Mouse (Mus musculus) lung, postnatal 25 days (tissue): ENCODE measurements around the gene Gm20388.

Source experiments
- DNase-seq: peaks from one replicate; pipeline ENCODE4 v3.0.0; 2022; ENCODE audit warnings: low spot score

Gm20388 gene

GRCm38 (mm10) chr8:123819683-123820610 lies 3909.3 kb downstream of the Gm20388 start:
- DNase-seq, result no peak

- DNase-seq, result no peak
Observed at GRCm38 (mm10) chr8:123820780-123821179, 3910.1 kb downstream of the Gm20388 start.

GRCm38 (mm10) chr8:123823111-123823510 lies 3912.5 kb downstream of the Gm20388 start:
- no peak for DNase-seq

GRCm38 (mm10) chr8:123823532-123824123 lies 3913.0 kb downstream of the Gm20388 start:
- DNase-seq, result no peak

GRCm38 (mm10) chr8:123826001-123826400 lies 3915.4 kb downstream of the Gm20388 start:
- DNase-seq, result no peak

- no peak for DNase-seq
Observed at GRCm38 (mm10) chr8:123826758-123827157, 3916.1 kb downstream of the Gm20388 start.

- DNase-seq, result no peak
Observed at GRCm38 (mm10) chr8:123827523-123827922, 3916.9 kb downstream of the Gm20388 start.

- peak; percentile 57 for DNase-seq
Observed at GRCm38 (mm10) chr8:123832757-123833156, 3922.1 kb downstream of the Gm20388 start.

GRCm38 (mm10) chr8:123835451-123835850 lies 3924.8 kb downstream of the Gm20388 start:
- peak; percentile 36 for DNase-seq

GRCm38 (mm10) chr8:123836354-123836753 lies 3925.7 kb downstream of the Gm20388 start:
- no peak for DNase-seq

GRCm38 (mm10) chr8:123838496-123838895 lies 3927.9 kb downstream of the Gm20388 start:
- DNase-seq, result no peak

- no peak for DNase-seq
Observed at GRCm38 (mm10) chr8:123840578-123841345, 3930.1 kb downstream of the Gm20388 start.

GRCm38 (mm10) chr8:123842086-123842485 lies 3931.4 kb downstream of the Gm20388 start:
- DNase-seq, result no peak

- DNase-seq, result no peak
Observed at GRCm38 (mm10) chr8:123844341-123844740, 3933.7 kb downstream of the Gm20388 start.

- DNase-seq, result no peak
Observed at GRCm38 (mm10) chr8:123845114-123845513, 3934.5 kb downstream of the Gm20388 start.

- DNase-seq, result no peak
Observed at GRCm38 (mm10) chr8:123845991-123846390, 3935.3 kb downstream of the Gm20388 start.

- no peak for DNase-seq
Observed at GRCm38 (mm10) chr8:123846509-123846908, 3935.9 kb downstream of the Gm20388 start.

- DNase-seq, result no peak
Observed at GRCm38 (mm10) chr8:123847546-123847945, 3936.9 kb downstream of the Gm20388 start.

GRCm38 (mm10) chr8:123849352-123849751 lies 3938.7 kb downstream of the Gm20388 start:
- DNase-seq, result no peak

GRCm38 (mm10) chr8:123851590-123851989 lies 3940.9 kb downstream of the Gm20388 start:
- no peak for DNase-seq

GRCm38 (mm10) chr8:123854252-123854651 lies 3943.6 kb downstream of the Gm20388 start:
- no peak for DNase-seq

- no peak for DNase-seq
Observed at GRCm38 (mm10) chr8:123854733-123855475, 3944.3 kb downstream of the Gm20388 start.
